Mouse (Mus musculus): ENCODE results near the gene Dctn5.

DNA sequence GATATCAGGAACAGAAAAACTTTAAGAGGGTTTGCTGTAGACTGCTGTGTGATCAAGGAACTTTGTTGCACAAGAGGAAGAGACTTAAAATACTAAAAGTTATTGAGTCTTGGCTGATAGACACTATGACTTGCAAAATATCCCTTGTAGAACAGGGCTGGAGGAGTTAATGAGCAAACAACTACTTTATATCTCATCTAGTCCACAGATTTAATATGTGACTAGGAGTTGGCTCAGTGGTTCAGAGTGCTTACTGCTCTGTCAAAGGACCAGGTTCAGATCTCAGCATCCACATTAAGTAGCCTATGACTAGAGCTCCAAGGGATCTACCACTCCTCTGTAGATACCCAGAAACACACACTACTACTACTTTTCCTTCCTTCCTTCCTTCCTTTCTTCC, 4.2 kb downstream of the Dctn5 start:
- TF ChIP-seq CTCF (IDR thresholded peaks at IDR 0.05) (no peak), POLR2A (IDR thresholded peaks at IDR 0.05; ENCODE audit: insufficient read depth, low read depth, low read length) (no peak)

All from heart, adult 2 months (tissue).